Comparison of ENCODE assay signal across 8 mouse cellular contexts in the genomic region with DNA sequence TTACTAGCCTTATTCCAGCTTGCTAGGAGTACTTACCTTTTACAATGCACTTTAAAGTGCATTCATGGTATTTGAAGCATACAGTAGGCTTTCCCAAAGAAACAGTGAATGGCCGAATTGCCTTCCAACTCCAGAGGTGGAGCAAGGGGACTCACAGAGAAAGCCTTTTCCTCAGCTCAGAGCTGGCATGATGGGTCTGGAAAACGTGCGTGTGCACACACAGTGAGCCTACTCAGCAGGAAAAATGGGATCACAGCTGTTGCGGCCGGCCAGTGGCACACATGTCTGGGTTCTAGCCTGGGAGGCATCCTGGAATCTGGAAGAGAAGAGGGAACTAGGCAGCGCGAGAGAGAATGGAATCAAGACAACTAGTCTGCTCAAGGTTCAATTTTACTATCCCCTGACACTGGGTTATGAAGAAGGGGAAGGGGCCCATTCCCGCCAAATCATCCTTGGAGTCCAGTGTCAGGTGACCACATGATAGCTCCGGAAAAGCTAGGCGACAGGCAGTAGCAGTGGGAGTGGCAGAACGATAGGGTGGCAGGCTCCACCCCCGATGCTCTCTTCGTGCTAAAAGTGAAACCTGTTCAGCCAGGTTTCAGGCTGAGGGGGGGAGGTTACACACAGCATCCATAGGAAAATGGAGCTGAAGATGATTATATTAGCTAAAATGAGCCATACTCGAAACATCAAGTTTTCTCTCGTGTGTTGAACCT. TPM values are rescaled to one million over a fixed set of nuclear protein-coding genes. Genes with fewer than 3 reads are reported as not detected.
DNase-seq lines count a peak whose midpoint lies in the region; ATAC-seq lines count a peak whose summit lies in the region.

No protein-coding gene starts in this region.

- H3K4me2 ChIP-seq in heart, embryonic 11.5 days: peak overlapping the region; percentile 63
- peak overlapping the region; percentile 52 for H3K4me2 ChIP-seq in limb, embryonic 15.5 days

- no peaks in the 10 kb centered on the region for H3K36me3 ChIP-seq in heart, embryonic 11.5 days (ENCODE audit: control insufficient read depth, insufficient read depth, low read length)
- H3K36me3 ChIP-seq in limb, embryonic 15.5 days: no peaks in the 10 kb centered on the region

- DNase-seq in heart, adult 8-10 months (ENCODE audit: low spot score): no peak
- DNase-seq in retina, embryonic 14.5 days (ENCODE audit: low spot score): peak; percentile 45
- DNase-seq in ovary, adult 18-20 months (ENCODE audit: low spot score): no peak
- no peak for DNase-seq in gastrocnemius, postnatal 25 days

- H3K4me1 ChIP-seq in heart, embryonic 11.5 days (ENCODE audit: control insufficient read depth, insufficient read depth, low read length): no peaks in the 10 kb centered on the region
- H3K4me1 ChIP-seq in limb, embryonic 15.5 days: peaks cover 9% of the 10 kb centered on the region; the same call in 1 of the 2 replicates

- peak overlapping the region; percentile 28; the same call in 1 of the 2 replicates for H3K9ac ChIP-seq in heart, embryonic 11.5 days (ENCODE audit: low read depth, low read length)
- no peak overlapping the region for H3K9ac ChIP-seq in limb, embryonic 15.5 days

- H3K9me3 ChIP-seq in heart, embryonic 11.5 days (replicated peaks; ENCODE audit: control insufficient read depth, low read length): no peaks in the 10 kb centered on the region
- H3K9me3 ChIP-seq in limb, embryonic 15.5 days: no peaks in the 10 kb centered on the region

- no peak for ATAC-seq in heart, embryonic 11.5 days (replicated peaks; ENCODE audit: insufficient number of reproducible peaks, low FRiP score, low TSS enrichment)
- peak; percentile 78 for ATAC-seq in CD4-positive, CD25-positive, alpha-beta regulatory T cell, adult 4 months
- ATAC-seq in erythroid progenitor cell, adult 5-6 weeks (replicated peaks; ENCODE audit: low FRiP score, poor library complexity, severe bottlenecking): peak; percentile 70
- ATAC-seq in limb, embryonic 15.5 days (ENCODE audit: insufficient number of reproducible peaks, low FRiP score, low TSS enrichment, low read depth): no peak

- H3K4me3 ChIP-seq in heart, embryonic 11.5 days (ENCODE audit: low read depth, low read length): peak overlapping the region; percentile 36
- H3K4me3 ChIP-seq in limb, embryonic 15.5 days: peak overlapping the region; percentile 29

- no peak overlapping the region for H3K27ac ChIP-seq in heart, embryonic 11.5 days (ENCODE audit: low read depth, low read length)
- H3K27ac ChIP-seq in limb, embryonic 15.5 days: no peak overlapping the region

- 0 out of 2 replicates have a peak, but pooled peaks cover 2% of the 10 kb centered on the region for H3K27me3 ChIP-seq in heart, embryonic 11.5 days (ENCODE audit: control insufficient read depth, insufficient read depth, low read length)
- H3K27me3 ChIP-seq in limb, embryonic 15.5 days: no peaks in the 10 kb centered on the region

- WGBS in heart, embryonic 11.5 days (ENCODE audit: insufficient replicate concordance): 19% methylated on average over 15 of the region's 15 CpGs
- 11% methylated on average over 15 of the region's 15 CpGs for WGBS in limb, embryonic 15.5 days

RNA-seq across cellular contexts. Expression of a gene that starts 22.3 kb away (rescaled TPM):
- polyA plus RNA-seq in heart, embryonic 11.5 days (2014; fragmentation: Nextera tagmentation; extraction: Ambion mirVana): 0.11 and 0.42 TPM in 2 replicates
- 1 to 10 TPM; 1.7 to 2.7 (median 2.3) TPM for total RNA-seq in heart, adult 8-10 months (2022)
- polyA plus RNA-seq in CD4-positive, CD25-positive, alpha-beta regulatory T cell, adult 4 months (2017; shearing (Covaris generic)): 1 to 10 TPM; 1.9 to 4.5 TPM
- total RNA-seq in erythroid progenitor cell, adult 5-6 weeks (2015; ENCODE audit: low replicate concordance): not detected in 2 replicates
- total RNA-seq in erythroid progenitor cell, adult 5-6 weeks (2017; ENCODE audit: low replicate concordance): 0.77 TPM in 1 of 2 replicates, not detected in the other
- 4.6 and 5.6 TPM in 2 replicates for polyA plus RNA-seq in limb, embryonic 15.5 days (2015; fragmentation: Nextera tagmentation; extraction: Ambion mirVana)
- total RNA-seq in gastrocnemius, postnatal 25 days (2021): under 1 TPM; 0.40 to 0.43 TPM

RNA-seq across cellular contexts. Expression of a gene that starts 27.8 kb away (rescaled TPM):
- polyA plus RNA-seq in heart, embryonic 11.5 days (2014; fragmentation: Nextera tagmentation; extraction: Ambion mirVana): 7.9 and 8.1 TPM in 2 replicates
- 10 to 100 TPM; 26.2 to 29.8 (median 27.0) TPM for total RNA-seq in heart, adult 8-10 months (2022)
- polyA plus RNA-seq in CD4-positive, CD25-positive, alpha-beta regulatory T cell, adult 4 months (2017; shearing (Covaris generic)): under 1 TPM; 0.31 to 0.34 TPM
- not detected in 2 replicates for total RNA-seq in erythroid progenitor cell, adult 5-6 weeks (2015; ENCODE audit: low replicate concordance)
- 0.13 TPM in 1 of 2 replicates, not detected in the other for total RNA-seq in erythroid progenitor cell, adult 5-6 weeks (2017; ENCODE audit: low replicate concordance)
- 4.0 and 4.8 TPM in 2 replicates for polyA plus RNA-seq in limb, embryonic 15.5 days (2015; fragmentation: Nextera tagmentation; extraction: Ambion mirVana)
- 1 to 10 TPM; 5.8 to 5.9 TPM for total RNA-seq in gastrocnemius, postnatal 25 days (2021)

RNA-seq across cellular contexts. Expression of a gene that starts 54.9 kb away (rescaled TPM):
- polyA plus RNA-seq in heart, embryonic 11.5 days (2014; fragmentation: Nextera tagmentation; extraction: Ambion mirVana): 20.1 and 21.1 TPM in 2 replicates
- 10 to 100 TPM; 41.8 to 54.6 (median 43.7) TPM for total RNA-seq in heart, adult 8-10 months (2022)
- 1 to 10 TPM; 4.9 to 5.1 TPM for polyA plus RNA-seq in CD4-positive, CD25-positive, alpha-beta regulatory T cell, adult 4 months (2017; shearing (Covaris generic))
- total RNA-seq in erythroid progenitor cell, adult 5-6 weeks (2015; ENCODE audit: low replicate concordance): 10.8 and 12.6 TPM in 2 replicates
- 7.3 and 8.7 TPM in 2 replicates for total RNA-seq in erythroid progenitor cell, adult 5-6 weeks (2017; ENCODE audit: low replicate concordance)
- polyA plus RNA-seq in limb, embryonic 15.5 days (2015; fragmentation: Nextera tagmentation; extraction: Ambion mirVana): 12.9 and 15.2 TPM in 2 replicates
- 10 to 100 TPM; 35.2 to 39.6 TPM for total RNA-seq in gastrocnemius, postnatal 25 days (2021)

Comparison
In these comparisons a context has a peak if more than half of its experiments do, and no peak if none do; other contexts are left out.
1. ATAC-seq: peak in CD4-positive, CD25-positive, alpha-beta regulatory T cell, adult 4 months (single experiment) and erythroid progenitor cell, adult 5-6 weeks (single experiment); none in heart, embryonic 11.5 days (single experiment) and limb, embryonic 15.5 days (single experiment).
2. RNA of a gene that starts 27.8 kb away (total RNA-seq): 26.2 to 29.8 TPM in heart, adult 8-10 months and 5.8 to 5.9 TPM in gastrocnemius, postnatal 25 days; 0.13 TPM in erythroid progenitor cell, adult 5-6 weeks; every median in the first group is over 4 times any median in the second.